Mouse (Mus musculus) olfactory bulb, adult 2 months (tissue): ENCODE data around the gene Ankrd2. TPM values are rescaled to one million over a fixed set of nuclear protein-coding genes. Genes with fewer than 3 reads are reported as not detected.

Experiments
- H3K27ac ChIP-seq: fragments of 200-500 bp; 2 replicates; pipeline ENCODE4 v1.5.1; 2012; ENCODE audit warnings: low read depth, low read length; ENCODE audit not compliant: insufficient read depth
- H3K4me1 ChIP-seq: fragments of 200-500 bp; 2 replicates; pipeline ENCODE4 v1.6.1; 2012; ENCODE audit warnings: low read length; ENCODE audit not compliant: control insufficient read depth, insufficient read depth
- H3K4me3 ChIP-seq: fragments of 200-500 bp; 2 replicates; pipeline ENCODE4 v1.5.1; 2012; ENCODE audit warnings: mild to moderate bottlenecking, low read depth, low read length, moderate library complexity; ENCODE audit not compliant: insufficient read depth
- CTCF ChIP-seq: fragments of 200-500 bp; IDR thresholded peaks from 2 replicates; pipeline ENCODE4 v1.5.1; 2012; ENCODE audit warnings: low read depth, mild to moderate bottlenecking, low read length, moderate library complexity; ENCODE audit not compliant: insufficient read depth
- POLR2A ChIP-seq: fragments of 200-500 bp; IDR thresholded peaks from 2 replicates; pipeline ENCODE4 v1.6.1; 2012; ENCODE audit warnings: mild to moderate bottlenecking, low read depth, low read length, moderate library complexity; ENCODE audit not compliant: insufficient read depth
- WGBS: fragments of 180-500 bp; shearing (Covaris S2); methylation state at CpG from one replicate; pipeline ENCODE4 v1.1.7; 2018; 5-methylcytosine and 5-hydroxymethylcytosine counted together
- polyA plus RNA-seq: library from polyadenylated mRNA; stranded (reverse); fragments of >200 nt; gene quantifications from 2 replicates; pipeline ENCODE4 v1.2.4, GENCODE M21; 2012; ENCODE audit warnings: low replicate concordance; ENCODE audit not compliant: missing spikeins, insufficient read depth, insufficient read length

Ankrd2 gene
- polyA plus RNA-seq, 1 experiment = not detected

DNA sequence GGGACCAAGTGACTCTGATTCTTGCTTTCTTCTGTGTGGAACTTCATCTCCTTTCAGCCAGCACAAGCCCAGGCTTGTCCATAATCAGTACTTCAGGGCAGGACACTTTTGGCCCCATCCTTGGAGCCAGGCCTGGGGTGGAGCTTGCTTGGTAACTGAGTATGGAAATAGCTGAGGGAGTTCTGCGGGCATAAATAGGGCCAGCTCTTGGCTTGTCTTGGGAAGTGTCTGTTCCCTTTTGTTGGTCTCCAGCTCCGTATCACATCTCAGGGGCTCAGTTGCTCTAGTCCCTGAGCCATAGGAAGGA is 13.3 kb upstream of the Ankrd2 start:
- no peak overlapping the region for H3K4me3 ChIP-seq
- 80% methylated on average over 2 of the region's 2 CpGs for WGBS
- peaks cover 20% of the 10 kb centered on the region for H3K4me1 ChIP-seq
- no peak overlapping the region for H3K27ac ChIP-seq
- TF ChIP-seq POLR2A (no peak), CTCF (no peak)

DNA sequence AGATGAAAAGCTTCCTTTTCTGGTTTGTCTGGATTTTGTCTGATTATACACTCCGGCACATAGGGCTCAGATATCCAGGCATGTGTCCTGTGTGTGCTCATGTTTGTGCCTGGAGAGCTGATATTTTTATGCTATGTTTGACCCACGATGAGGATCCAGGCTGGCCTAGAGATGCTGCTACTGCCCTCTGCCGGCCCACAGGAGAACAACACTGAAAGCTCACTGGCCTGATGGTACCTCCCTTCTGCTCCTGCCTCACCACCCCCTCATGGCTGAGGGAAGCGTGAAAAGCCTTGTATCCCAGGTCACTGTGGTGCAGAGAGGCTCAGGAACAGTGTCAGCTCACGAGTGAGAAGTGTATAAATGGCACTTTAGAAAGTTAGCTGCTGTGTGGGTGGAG is 9.6 kb upstream of the Ankrd2 start:
- Histone ChIP-seq H3K27ac (no peak overlapping the region), H3K4me3 (no peak overlapping the region), H3K4me1 (peaks cover 6% of the 10 kb centered on the region; the same call in 1 of the 2 replicates)
- 5% methylated on average over 5 of the region's 5 CpGs for WGBS
- no peak for TF ChIP-seq POLR2A
- peak; percentile 86 for TF ChIP-seq CTCF

GRCm38 (mm10) chr19:42031112-42031511 is 4.7 kb upstream of the Ankrd2 start:
- peaks cover 24% of the 10 kb centered on the region for H3K4me1 ChIP-seq
- 83% methylated on average over 5 of the region's 5 CpGs for WGBS
- TF ChIP-seq POLR2A (no peak), CTCF (no peak)
- no peak overlapping the region for H3K4me3 ChIP-seq
- H3K27ac ChIP-seq = no peak overlapping the region

DNA sequence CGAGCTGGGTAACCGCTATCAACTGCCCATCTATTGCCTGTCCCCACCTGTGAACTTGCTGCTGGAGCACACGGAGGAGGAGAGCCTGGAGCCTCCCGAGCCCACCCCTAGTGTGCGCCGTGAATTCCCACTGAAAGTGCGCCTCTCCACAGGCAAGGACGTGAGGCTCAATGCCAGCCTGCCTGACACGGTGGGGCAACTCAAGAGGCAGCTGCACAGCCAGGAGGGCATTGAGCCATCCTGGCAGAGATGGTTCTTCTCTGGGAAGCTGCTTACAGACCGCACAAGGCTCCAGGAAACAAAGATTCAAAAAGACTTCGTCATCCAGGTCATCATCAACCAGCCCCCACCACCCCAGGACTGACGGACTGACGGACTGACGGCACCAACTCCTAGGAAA is 2.2 kb upstream of the Ankrd2 start:
- WGBS = 69% methylated on average over 14 of the region's 14 CpGs
- peaks cover 24% of the 10 kb centered on the region for H3K4me1 ChIP-seq
- H3K4me3 ChIP-seq = no peak overlapping the region
- TF ChIP-seq POLR2A (no peak), CTCF (no peak)
- no peak overlapping the region for H3K27ac ChIP-seq

DNA sequence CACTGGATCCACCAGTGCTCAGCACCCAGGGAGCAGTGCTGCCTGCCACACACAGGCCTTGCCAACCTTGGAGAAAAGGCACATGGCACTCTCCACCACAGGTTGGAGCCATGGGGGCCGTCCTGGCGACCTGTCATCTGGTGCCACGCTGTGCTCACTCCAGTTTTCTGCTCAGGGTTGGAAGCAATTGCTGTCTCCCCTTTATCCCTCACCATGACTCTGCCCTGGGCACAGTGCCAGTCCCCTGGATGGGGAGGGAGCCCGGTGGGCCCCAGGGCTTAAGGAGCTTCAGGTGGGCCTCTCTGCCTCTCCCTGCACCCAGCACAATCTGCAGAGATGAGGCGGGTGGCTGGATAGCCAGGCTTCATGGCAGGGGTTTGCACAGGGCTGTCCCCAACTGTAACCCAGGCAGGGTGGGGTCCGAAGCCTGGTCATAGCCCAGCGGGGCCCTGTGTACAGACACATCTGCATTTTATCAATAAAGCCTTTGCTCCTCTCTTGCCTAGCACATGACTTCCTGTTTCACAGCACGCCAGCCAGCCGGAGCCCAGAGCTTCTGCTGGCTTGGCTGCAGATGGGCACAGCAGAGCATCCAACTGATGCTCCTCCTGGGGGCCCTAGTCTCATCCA is 1.5 kb upstream of the Ankrd2 start:
- 60% methylated on average over 9 of the region's 9 CpGs for WGBS
- no peak for TF ChIP-seq POLR2A
- TF ChIP-seq CTCF = no peak
- no peak overlapping the region for H3K27ac ChIP-seq
- H3K4me3 ChIP-seq = no peak overlapping the region
- peaks cover 24% of the 10 kb centered on the region for H3K4me1 ChIP-seq

DNA sequence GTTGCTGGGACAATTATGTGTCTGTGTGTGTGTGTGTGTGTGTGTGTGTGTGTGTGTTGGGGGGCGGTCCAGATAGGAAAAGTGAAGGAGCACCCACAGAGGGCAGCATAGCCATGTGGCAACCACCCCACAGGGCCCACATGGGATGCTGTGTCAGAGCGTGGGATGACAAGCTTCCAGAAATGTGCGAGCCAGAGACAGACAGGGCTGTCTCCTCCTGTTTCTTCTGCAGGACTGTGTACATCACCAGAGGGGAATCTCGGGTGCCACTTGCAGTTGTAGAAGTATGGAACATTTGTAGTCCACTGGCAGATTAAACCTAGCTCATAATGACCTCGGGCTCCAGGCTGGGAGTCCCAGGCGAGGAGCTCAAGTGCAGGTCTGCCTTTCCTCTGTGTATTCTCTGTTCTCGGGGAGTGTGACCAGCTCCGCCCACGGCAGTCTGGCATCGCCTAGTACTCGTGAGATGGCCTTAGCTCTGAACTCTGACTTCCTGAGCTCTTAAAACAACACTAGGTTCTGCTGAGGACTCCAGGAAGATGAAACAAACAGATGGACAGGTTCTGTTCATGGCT is 832 bp upstream of the Ankrd2 start:
- Histone ChIP-seq H3K4me3 (no peak overlapping the region), H3K4me1 (peaks cover 24% of the 10 kb centered on the region), H3K27ac (no peak overlapping the region)
- 57% methylated on average over 11 of the region's 11 CpGs for WGBS
- TF ChIP-seq POLR2A (no peak), CTCF (no peak)

DNA sequence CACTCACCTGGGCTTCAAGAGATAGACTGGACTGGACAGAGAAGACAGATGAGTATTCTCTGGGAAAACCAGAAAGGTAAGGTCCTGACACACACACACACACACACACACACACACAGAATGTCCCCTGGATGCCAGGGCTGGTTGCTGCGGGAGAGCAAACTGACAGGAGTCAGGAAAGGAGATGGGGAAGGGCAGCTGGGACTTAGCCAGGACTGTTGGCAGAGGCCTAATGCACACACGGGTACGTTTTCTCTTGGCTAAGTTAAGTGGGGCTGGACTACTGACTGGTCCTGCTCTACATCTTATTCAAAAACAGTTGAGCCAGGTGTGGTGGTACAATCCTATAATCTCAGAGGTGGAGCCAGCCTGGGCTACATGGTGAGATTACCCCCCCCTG is 557 bp downstream of the Ankrd2 start:
- no peak overlapping the region for H3K4me3 ChIP-seq
- 56% methylated on average over 3 of the region's 3 CpGs for WGBS
- H3K4me1 ChIP-seq = peaks cover 24% of the 10 kb centered on the region
- no peak overlapping the region for H3K27ac ChIP-seq
- TF ChIP-seq CTCF (no peak), POLR2A (no peak)

- no peak overlapping the region for H3K27ac ChIP-seq
- no peak for TF ChIP-seq POLR2A
- no peak for TF ChIP-seq CTCF
- H3K4me3 ChIP-seq = no peak overlapping the region
- 83% methylated on average over 11 of the region's 11 CpGs for WGBS
- H3K4me1 ChIP-seq = peaks cover 24% of the 10 kb centered on the region
These were observed 1.4 kb downstream of the Ankrd2 start for GRCm38 (mm10) chr19:42037167-42037702.

GRCm38 (mm10) chr19:42038310-42038709 is 2.5 kb downstream of the Ankrd2 start:
- Histone ChIP-seq H3K27ac (no peak overlapping the region), H3K4me3 (no peak overlapping the region), H3K4me1 (peaks cover 24% of the 10 kb centered on the region)
- TF ChIP-seq POLR2A (no peak), CTCF (no peak)
- 90% methylated on average over 12 of the region's 12 CpGs for WGBS
